Mouse (Mus musculus) limb, embryonic 14.5 days (tissue): ENCODE data around the gene Ncaph. TPM values are rescaled to one million over a fixed set of nuclear protein-coding genes. Genes with fewer than 3 reads are reported as not detected.

Experiments
- ATAC-seq: fragments of 200-750 bp; cut with Nextera tagmentation; 2 replicates; pipeline ENCODE4 v1.8.0; 2017; ENCODE audit warnings: low read depth, moderate number of reproducible peaks, moderate TSS enrichment; ENCODE audit not compliant: low FRiP score
- DNase-seq: peaks from one replicate; pipeline ENCODE4 v3.0.0-alpha.2; 2015; ENCODE audit warnings: low spot score
- H3K27ac ChIP-seq: fragments of 300-500 bp; sonication (generic); replicated peaks from 2 replicates; pipeline ENCODE4 v1.5.1; 2014; ENCODE audit warnings: low read depth, mild to moderate bottlenecking, low read length, moderate library complexity, mixed read lengths
- H3K27me3 ChIP-seq: fragments of 300-500 bp; sonication (generic); 2 replicates; pipeline ENCODE4 v1.6.1; 2014; ENCODE audit warnings: low read length, mixed read lengths; ENCODE audit not compliant: control insufficient read depth, insufficient read depth
- H3K36me3 ChIP-seq: fragments of 300-500 bp; sonication (generic); 2 replicates; pipeline ENCODE4 v1.6.1; 2014; ENCODE audit warnings: mild to moderate bottlenecking, low read length, moderate library complexity, mixed read lengths; ENCODE audit not compliant: control insufficient read depth, insufficient read depth
- H3K4me1 ChIP-seq: fragments of 300-500 bp; sonication (generic); 2 replicates; pipeline ENCODE4 v1.6.1; 2014; ENCODE audit warnings: antibody characterized with exemption, low read length, mixed read lengths; ENCODE audit not compliant: control insufficient read depth, insufficient read depth
- H3K4me2 ChIP-seq: fragments of 300-500 bp; sonication (generic); replicated peaks from 2 replicates; pipeline ENCODE4 v1.6.1; 2014; ENCODE audit warnings: low read depth, mild to moderate bottlenecking, low read length, moderate library complexity; ENCODE audit not compliant: severe bottlenecking
- H3K4me3 ChIP-seq: fragments of 300-500 bp; sonication (generic); replicated peaks from 2 replicates; pipeline ENCODE4 v1.5.1; 2014; ENCODE audit warnings: low read length
- H3K9ac ChIP-seq: fragments of 300-500 bp; sonication (generic); 2 replicates; pipeline ENCODE4 v1.6.1; 2014; ENCODE audit warnings: mild to moderate bottlenecking, low read depth, low read length, moderate library complexity; ENCODE audit not compliant: severe bottlenecking
- H3K9me3 ChIP-seq: fragments of 300-500 bp; sonication (generic); 2 replicates; pipeline ENCODE4 v1.6.1; 2016; ENCODE audit warnings: low read length; ENCODE audit not compliant: control insufficient read depth
- POLR2A ChIP-seq: fragments of 200-500 bp; IDR thresholded peaks from 2 replicates; pipeline ENCODE4 v1.8.0; 2012; ENCODE audit warnings: inconsistent platforms, mild to moderate bottlenecking, moderate library complexity, borderline replicate concordance; ENCODE audit not compliant: insufficient read depth, insufficient read length; ENCODE audit errors: extremely low read depth
- WGBS: fragments of 180-500 bp; shearing (Covaris S2); extraction: QIAGEN DNeasy Blood & Tissue Kit; methylation state at CpG from one replicate; pipeline ENCODE4 v1.1.7; 2014; 5-methylcytosine and 5-hydroxymethylcytosine counted together
- polyA plus RNA-seq, 2 experiments: library from polyadenylated mRNA; depleted of rRNA in 1 of 2; stranded (reverse) in 1 of 2; unstranded in 1 of 2; fragments of >200 nt; fragmentation: Nextera tagmentation in 1 of 2; extraction: Ambion mirVana in 1 of 2; gene quantifications; 2 replicates each; pipeline versions ENCODE4 v1.2.1 to v1.2.3; 2012 to 2014

Ncaph gene
- polyA plus RNA-seq, 2 experiments: 59.1 to 65.0 TPM

DNA sequence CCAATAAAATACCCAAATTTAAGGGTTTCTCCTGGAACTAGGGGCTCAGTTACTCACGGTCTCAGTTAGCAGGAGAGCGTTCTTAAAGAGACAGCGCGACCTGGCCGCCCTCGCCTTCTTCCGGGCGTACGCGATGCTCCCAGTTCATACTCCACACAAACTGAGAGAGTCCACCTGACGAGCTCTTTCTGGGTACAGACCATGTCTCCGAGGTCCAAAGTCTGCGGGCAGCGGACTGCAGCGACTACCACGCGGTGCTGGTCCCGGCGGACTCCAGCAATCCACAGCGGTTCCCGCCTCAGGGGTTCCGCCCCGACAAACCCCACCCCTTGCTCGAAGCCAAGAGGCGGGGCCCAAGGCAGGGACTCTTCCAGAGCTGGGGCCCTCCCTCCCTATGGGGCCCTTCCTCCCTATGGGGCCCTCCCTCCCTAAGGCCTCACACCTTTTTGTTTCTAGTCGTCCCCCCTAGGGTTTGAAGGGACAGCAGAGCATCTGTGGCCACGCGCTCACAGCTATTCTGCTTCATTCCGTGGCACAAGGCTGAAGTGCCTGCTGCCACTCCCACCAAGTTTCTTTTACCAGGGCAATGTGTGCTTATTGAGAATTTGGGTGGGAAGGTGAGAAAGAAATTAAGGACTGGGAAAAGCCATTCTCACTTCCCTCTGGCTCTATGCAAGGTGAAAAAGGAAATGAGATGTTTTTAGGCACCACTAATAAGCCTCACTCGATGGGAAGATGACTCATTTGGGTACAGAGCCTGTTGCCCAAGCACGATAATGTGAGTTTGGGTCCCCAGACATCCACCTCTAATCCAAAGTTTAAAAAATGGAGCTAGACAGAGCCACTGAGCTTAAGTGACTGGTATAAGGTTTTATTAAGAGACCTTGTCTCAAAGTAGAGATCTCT lies 9.7 kb upstream of the Ncaph start, which contains the start of gene Itpripl1:
Gene Itpripl1 (minus strand): TSS at position 285 of the 906 bp plus-strand sequence.
- H3K27ac ChIP-seq: no peak within 1 kb of the TSS
- H3K27me3 ChIP-seq: no peaks in the 10 kb centered on the region
- peak within 1 kb of the TSS; percentile 59 for H3K4me2 ChIP-seq
- H3K36me3 ChIP-seq: peaks cover 16% of the 10 kb centered on the region; the same call in 1 of the 2 replicates
- 4% methylated on average over 31 of the region's 31 CpGs for WGBS
- peak within 1 kb of the TSS; percentile 62 for H3K9ac ChIP-seq
- DNase-seq (peak; percentile 65), ATAC-seq (peak; percentile 86)
- peak within 1 kb of the TSS; percentile 54 for H3K4me3 ChIP-seq
- H3K9me3 ChIP-seq: no peaks in the 10 kb centered on the region
- H3K4me1 ChIP-seq: peaks cover 6% of the 10 kb centered on the region
- 0 out of 2 replicates have a peak, but pooled peaks have one; percentile 50 for TF ChIP-seq POLR2A

DNA sequence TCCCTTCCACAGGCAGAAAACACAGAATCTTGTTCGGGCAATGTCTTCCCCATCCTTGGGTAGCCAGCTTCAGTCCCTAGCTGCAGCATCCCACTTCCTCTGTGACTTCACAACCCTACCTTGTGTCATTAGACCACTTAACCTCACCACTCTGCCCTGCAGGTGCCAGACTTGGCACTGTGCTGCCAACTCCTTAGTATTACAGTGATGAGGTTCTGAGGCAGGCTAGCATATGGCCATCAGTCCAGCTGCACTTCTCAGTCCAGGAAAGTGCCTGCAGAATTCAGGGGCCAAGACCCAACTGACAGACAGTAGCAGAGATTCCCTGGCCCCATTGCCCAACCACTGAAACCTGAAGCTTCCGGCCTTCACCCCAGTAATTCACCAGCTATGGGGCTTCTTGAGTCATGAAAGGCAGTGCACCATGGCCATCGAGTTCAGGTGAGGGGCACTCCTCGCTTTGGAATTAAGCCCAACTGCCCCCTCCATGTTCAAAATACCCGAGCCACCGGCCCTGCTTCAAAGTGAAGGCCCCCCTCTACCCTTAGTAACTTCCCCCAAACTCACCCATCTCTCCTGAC lies 8.9 kb upstream of the Ncaph start:
- Histone ChIP-seq H3K36me3 (peaks cover 16% of the 10 kb centered on the region; the same call in 1 of the 2 replicates), H3K4me3 (peak overlapping the region; percentile 54), H3K9me3 (no peaks in the 10 kb centered on the region), H3K4me1 (peaks cover 6% of the 10 kb centered on the region), H3K9ac (peak overlapping the region; percentile 62), H3K27me3 (no peaks in the 10 kb centered on the region), H3K27ac (no peak overlapping the region), H3K4me2 (peak overlapping the region; percentile 59)
- DNase-seq (no peak), ATAC-seq (no peak)
- TF ChIP-seq POLR2A: no peak
- 15% methylated on average over 6 of the region's 6 CpGs for WGBS

DNA sequence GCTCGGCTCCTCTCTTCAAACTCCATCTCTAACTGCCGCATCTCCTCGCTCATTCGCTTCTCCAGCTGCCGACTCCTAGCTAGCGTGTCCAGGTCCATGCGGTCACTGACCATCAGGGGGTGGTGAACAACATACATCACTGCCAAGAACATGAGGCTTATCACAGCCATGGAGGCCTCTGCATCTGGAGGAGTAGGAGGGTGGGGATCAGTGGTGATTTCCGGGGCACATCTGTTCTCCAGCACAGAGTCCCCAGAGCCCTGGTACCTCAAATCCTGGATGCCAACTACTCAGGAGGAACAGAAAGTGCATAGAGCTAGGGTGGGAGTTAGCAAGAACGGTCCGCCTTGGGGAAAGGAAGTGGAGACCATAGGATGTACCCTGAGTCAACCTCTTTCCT lies 8.3 kb upstream of the Ncaph start:
- Histone ChIP-seq H3K9ac (no peak overlapping the region), H3K27me3 (no peaks in the 10 kb centered on the region), H3K4me1 (peaks cover 10% of the 10 kb centered on the region), H3K4me3 (peak overlapping the region; percentile 54; the same call in 1 of the 2 replicates), H3K4me2 (peak overlapping the region; percentile 59), H3K9me3 (no peaks in the 10 kb centered on the region), H3K36me3 (peaks cover 16% of the 10 kb centered on the region; the same call in 1 of the 2 replicates), H3K27ac (no peak overlapping the region)
- TF ChIP-seq POLR2A: no peak
- ATAC-seq: no peak
- no peak for DNase-seq
- 84% methylated on average over 10 of the region's 10 CpGs for WGBS

DNA sequence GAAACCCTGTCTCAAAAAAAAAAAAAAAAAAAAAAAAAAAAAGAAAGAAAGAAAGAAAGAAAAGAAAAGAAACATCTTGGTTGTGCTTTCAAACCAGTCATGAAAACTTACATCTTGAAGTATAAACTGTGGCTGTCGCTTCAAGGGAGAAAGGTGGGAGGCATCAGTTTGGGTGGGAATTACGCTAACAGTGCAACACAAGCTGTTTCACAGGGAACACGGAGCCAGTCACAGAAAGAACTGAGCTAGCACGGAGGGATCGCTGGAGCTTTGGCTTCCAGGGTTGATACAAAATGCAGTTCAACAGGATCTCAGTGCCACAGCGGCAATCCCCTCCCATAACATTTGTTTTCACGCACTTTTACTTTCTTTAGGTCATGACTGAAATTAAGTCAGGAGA lies 6.3 kb upstream of the Ncaph start:
- H3K9ac ChIP-seq: no peak overlapping the region
- H3K27me3 ChIP-seq: no peaks in the 10 kb centered on the region
- no peak for DNase-seq
- H3K36me3 ChIP-seq: peaks cover 16% of the 10 kb centered on the region; the same call in 1 of the 2 replicates
- H3K4me3 ChIP-seq: no peak overlapping the region
- H3K9me3 ChIP-seq: no peaks in the 10 kb centered on the region
- TF ChIP-seq POLR2A: no peak
- H3K4me1 ChIP-seq: peaks cover 15% of the 10 kb centered on the region
- no peak overlapping the region for H3K27ac ChIP-seq
- H3K4me2 ChIP-seq: no peak overlapping the region
- 98% methylated on average over 7 of the region's 7 CpGs for WGBS
- no peak for ATAC-seq

DNA sequence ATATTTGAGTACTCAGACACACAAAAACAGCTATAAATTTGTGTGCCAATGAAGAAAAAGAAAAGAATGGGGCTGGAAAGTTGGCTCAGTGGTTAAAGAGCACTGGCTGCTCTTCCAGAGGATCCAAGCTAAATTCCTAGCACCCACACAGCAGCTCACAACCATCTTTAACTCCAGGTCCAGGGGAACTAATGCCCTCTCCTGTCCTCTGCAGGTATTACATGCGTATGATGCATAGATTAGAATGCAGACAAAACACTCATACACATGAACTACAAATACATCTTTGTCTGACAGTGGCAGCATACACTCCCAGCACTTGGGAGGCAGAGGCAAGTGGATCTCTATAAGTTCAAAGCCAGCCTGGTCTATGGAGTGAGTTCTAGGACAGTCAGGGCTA lies 5.9 kb upstream of the Ncaph start:
- Histone ChIP-seq H3K4me1 (peaks cover 15% of the 10 kb centered on the region), H3K9ac (no peak overlapping the region), H3K4me2 (no peak overlapping the region), H3K9me3 (no peaks in the 10 kb centered on the region), H3K36me3 (peaks cover 16% of the 10 kb centered on the region; the same call in 1 of the 2 replicates), H3K27me3 (no peaks in the 10 kb centered on the region), H3K27ac (no peak overlapping the region), H3K4me3 (no peak overlapping the region)
- DNase-seq (no peak), ATAC-seq (no peak)
- no peak for TF ChIP-seq POLR2A
- WGBS: 97% methylated on average over 1 of the region's 1 CpGs
